Mouse (Mus musculus) neural tube, embryonic 11.5 days (tissue): ENCODE data around the gene Sacs. TPM values are rescaled to one million over a fixed set of nuclear protein-coding genes. Genes with fewer than 3 reads are reported as not detected.

Experiments
- ATAC-seq: fragments of 200-750 bp; cut with Nextera tagmentation; 2 replicates; pipeline ENCODE4 v1.8.0; 2017; ENCODE audit warnings: moderate number of reproducible peaks, mild to moderate bottlenecking, moderate TSS enrichment, moderate library complexity; ENCODE audit not compliant: insufficient read depth, low FRiP score, low TSS enrichment
- DNase-seq: peaks from one replicate; pipeline ENCODE4 v3.0.0-alpha.2; 2015; ENCODE audit warnings: low spot score
- H3K27ac ChIP-seq: fragments of 300-500 bp; sonication (generic); 2 replicates; pipeline ENCODE4 v1.5.1; 2014; ENCODE audit warnings: low read depth, mild to moderate bottlenecking, low read length
- H3K27me3 ChIP-seq: fragments of 300-500 bp; sonication (generic); 2 replicates; pipeline ENCODE4 v1.6.1; 2014; ENCODE audit warnings: mild to moderate bottlenecking, low read length, mixed read lengths; ENCODE audit not compliant: control insufficient read depth, insufficient read depth
- H3K36me3 ChIP-seq: fragments of 300-500 bp; sonication (generic); 2 replicates; pipeline ENCODE4 v1.6.1; 2014; ENCODE audit warnings: mild to moderate bottlenecking, low read length, moderate library complexity, mixed read lengths; ENCODE audit not compliant: control insufficient read depth, insufficient read depth
- H3K4me1 ChIP-seq: fragments of 300-500 bp; sonication (generic); 2 replicates; pipeline ENCODE4 v1.6.1; 2014; ENCODE audit warnings: low read length, mixed read lengths; ENCODE audit not compliant: control insufficient read depth, insufficient read depth
- H3K4me2 ChIP-seq: fragments of 300-500 bp; sonication (generic); 2 replicates; pipeline ENCODE4 v1.6.1; 2014; ENCODE audit warnings: low read depth, mild to moderate bottlenecking, moderate library complexity
- H3K4me3 ChIP-seq: fragments of 300-500 bp; sonication (generic); 2 replicates; pipeline ENCODE4 v1.5.1; 2014; ENCODE audit warnings: low read depth, low read length
- H3K9ac ChIP-seq: fragments of 300-500 bp; sonication (generic); 2 replicates; pipeline ENCODE4 v1.6.1; 2014; ENCODE audit warnings: mild to moderate bottlenecking, low read length
- H3K9me3 ChIP-seq: fragments of 300-500 bp; sonication (generic); 2 replicates; pipeline ENCODE4 v1.6.1; 2016; ENCODE audit warnings: low read length; ENCODE audit not compliant: control insufficient read depth
- WGBS: fragments of 180-500 bp; shearing (Covaris S2); extraction: QIAGEN DNeasy Blood & Tissue Kit; methylation state at CpG from one replicate; pipeline ENCODE4 v1.1.7; 2014; 5-methylcytosine and 5-hydroxymethylcytosine counted together
- polyA plus RNA-seq: library from polyadenylated mRNA; unstranded; fragments of >200 nt; fragmentation: Nextera tagmentation; extraction: Ambion mirVana; gene quantifications from 2 replicates; pipeline ENCODE4 v1.2.1, GENCODE M21; 2014

Gene Sacs
- polyA plus RNA-seq, 1 experiment from 2014 or later, result 5.3 TPM

GRCm38 (mm10) chr14:61237101-61237654 is 98.9 kb downstream of the Sacs start:
- Histone ChIP-seq H3K9ac (no peak overlapping the region), H3K27ac (no peak overlapping the region), H3K9me3 (no peaks in the 10 kb centered on the region), H3K4me3 (no peak overlapping the region), H3K4me1 (no peaks in the 10 kb centered on the region), H3K36me3 (no peaks in the 10 kb centered on the region), H3K4me2 (no peak overlapping the region), H3K27me3 (no peaks in the 10 kb centered on the region)
- no peak for DNase-seq
- WGBS, result 20% methylated on average over 4 of the region's 4 CpGs
- no peak for ATAC-seq

- Histone ChIP-seq H3K4me1 (no peaks in the 10 kb centered on the region), H3K9me3 (no peaks in the 10 kb centered on the region), H3K4me2 (no peak overlapping the region), H3K27ac (no peak overlapping the region), H3K4me3 (no peak overlapping the region), H3K36me3 (no peaks in the 10 kb centered on the region), H3K27me3 (no peaks in the 10 kb centered on the region), H3K9ac (no peak overlapping the region)
- ATAC-seq (no peak), DNase-seq (no peak)
- 67% methylated on average over 9 of the region's 9 CpGs for WGBS
Measured at GRCm38 (mm10) chr14:61238751-61239150, 100.5 kb downstream of the Sacs start.

- Histone ChIP-seq H3K4me2 (no peak overlapping the region), H3K4me3 (no peak overlapping the region), H3K36me3 (no peaks in the 10 kb centered on the region), H3K27ac (no peak overlapping the region), H3K27me3 (no peaks in the 10 kb centered on the region), H3K9me3 (no peaks in the 10 kb centered on the region), H3K9ac (no peak overlapping the region), H3K4me1 (no peaks in the 10 kb centered on the region)
- DNase-seq, result no peak
- ATAC-seq, result no peak
- WGBS, result 44% methylated on average over 6 of the region's 6 CpGs
Measured at GRCm38 (mm10) chr14:61242611-61243010, 104.4 kb downstream of the Sacs start.

DNA sequence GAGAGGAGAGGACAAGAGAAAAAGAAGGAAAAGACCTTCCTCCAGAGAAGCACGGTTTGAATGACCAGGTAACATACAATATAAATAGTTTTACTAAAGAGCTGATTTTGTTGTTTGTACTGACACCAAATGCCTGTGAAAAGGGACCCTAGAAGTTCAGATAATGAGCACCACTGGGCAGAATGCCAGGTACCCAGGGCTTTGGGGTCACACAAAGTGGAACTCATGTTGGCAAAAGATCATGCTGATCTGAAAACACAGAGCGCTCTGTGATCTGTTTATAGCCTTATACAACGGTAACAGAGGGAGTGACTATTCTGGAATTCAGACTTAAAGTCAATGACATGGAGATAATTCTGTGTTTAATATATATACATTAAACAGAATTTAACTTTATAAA is 108.2 kb downstream of the Sacs start:
- 87% methylated on average over 3 of the region's 3 CpGs for WGBS
- Histone ChIP-seq H3K4me2 (no peak overlapping the region), H3K4me1 (no peaks in the 10 kb centered on the region), H3K36me3 (no peaks in the 10 kb centered on the region), H3K9me3 (no peaks in the 10 kb centered on the region), H3K27ac (no peak overlapping the region), H3K4me3 (no peak overlapping the region), H3K27me3 (no peaks in the 10 kb centered on the region), H3K9ac (no peak overlapping the region)
- DNase-seq, result no peak
- no peak for ATAC-seq

- Histone ChIP-seq H3K9me3 (no peaks in the 10 kb centered on the region), H3K27me3 (no peaks in the 10 kb centered on the region), H3K4me3 (no peak overlapping the region), H3K4me1 (no peaks in the 10 kb centered on the region), H3K9ac (no peak overlapping the region), H3K36me3 (no peaks in the 10 kb centered on the region), H3K27ac (no peak overlapping the region), H3K4me2 (no peak overlapping the region)
- no peak for DNase-seq
- no peak for ATAC-seq
- 77% methylated on average over 15 of the region's 15 CpGs for WGBS
Measured at GRCm38 (mm10) chr14:61252596-61253388, 114.5 kb downstream of the Sacs start.

- no peak within 1 kb of the TSS for H3K4me3 ChIP-seq
- H3K36me3 ChIP-seq, result no peaks in the 10 kb centered on the region
- WGBS, result 59% methylated on average over 11 of the region's 11 CpGs
- no peaks in the 10 kb centered on the region for H3K27me3 ChIP-seq
- no peak within 1 kb of the TSS for H3K9ac ChIP-seq
- no peak within 1 kb of the TSS for H3K4me2 ChIP-seq
- H3K27ac ChIP-seq, result no peak within 1 kb of the TSS
- H3K9me3 ChIP-seq, result no peaks in the 10 kb centered on the region
- no peak for ATAC-seq
- no peak for DNase-seq
- no peaks in the 10 kb centered on the region for H3K4me1 ChIP-seq
Measured at GRCm38 (mm10) chr14:61258352-61258751, 120.1 kb downstream of the Sacs start, which contains the start of gene Sgcg. TSS of gene Sgcg (minus strand) at chr14:61258490.

DNA sequence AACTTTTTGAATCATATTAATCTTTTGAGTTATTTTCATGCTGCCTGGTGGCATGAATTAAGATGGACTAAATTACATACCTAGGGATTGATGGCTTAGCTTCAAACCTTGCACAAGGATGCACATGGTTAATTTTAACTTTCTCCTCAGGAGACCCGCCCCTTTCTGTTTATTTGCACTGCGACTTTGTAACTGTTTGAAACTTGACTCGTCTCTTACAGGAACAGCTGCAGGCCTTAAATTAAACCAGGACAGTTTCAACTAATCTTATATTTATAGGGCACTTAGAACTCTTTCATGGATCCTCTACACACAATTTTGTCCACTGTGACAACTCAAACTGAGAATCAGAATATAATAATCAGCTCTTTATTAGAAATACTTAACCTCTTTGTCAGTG is 120.8 kb downstream of the Sacs start:
- Histone ChIP-seq H3K27ac (no peak overlapping the region), H3K36me3 (no peaks in the 10 kb centered on the region), H3K9me3 (no peaks in the 10 kb centered on the region), H3K4me3 (no peak overlapping the region), H3K9ac (no peak overlapping the region), H3K4me1 (no peaks in the 10 kb centered on the region), H3K4me2 (no peak overlapping the region), H3K27me3 (no peaks in the 10 kb centered on the region)
- WGBS, result 51% methylated on average over 3 of the region's 3 CpGs
- DNase-seq, result no peak
- no peak for ATAC-seq

DNA sequence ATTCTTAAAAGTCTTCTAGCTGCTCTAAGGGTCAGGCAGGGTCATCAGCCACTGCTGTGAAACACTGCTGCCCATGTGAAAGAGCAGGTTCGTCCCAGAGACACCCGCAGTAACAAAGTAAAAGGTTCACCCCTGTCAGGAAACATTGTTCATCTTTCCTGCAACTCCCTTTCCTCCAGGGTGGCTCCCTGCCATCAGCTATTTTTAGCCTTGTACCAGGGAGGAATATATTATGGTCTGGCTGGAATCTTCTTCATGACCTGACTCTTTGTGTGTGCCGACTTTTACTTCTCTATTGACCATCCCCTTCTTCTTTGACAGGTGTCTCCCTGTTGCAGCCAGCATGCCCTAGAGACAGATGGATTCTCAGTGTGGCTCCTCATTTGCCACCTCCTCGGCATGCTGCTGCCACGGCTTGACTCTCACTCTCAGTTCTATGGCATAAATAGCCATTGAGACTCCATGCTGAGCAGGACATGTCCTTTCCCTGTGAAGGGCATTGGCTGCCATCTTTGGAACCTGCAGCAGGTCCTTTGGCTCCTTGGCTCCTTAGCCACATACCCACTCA is 129.7 kb downstream of the Sacs start:
- Histone ChIP-seq H3K9me3 (no peaks in the 10 kb centered on the region), H3K27ac (no peak overlapping the region), H3K4me1 (no peaks in the 10 kb centered on the region), H3K36me3 (no peaks in the 10 kb centered on the region), H3K4me2 (no peak overlapping the region), H3K9ac (no peak overlapping the region), H3K4me3 (no peak overlapping the region), H3K27me3 (no peaks in the 10 kb centered on the region)
- no peak for DNase-seq
- no peak for ATAC-seq
- 58% methylated on average over 5 of the region's 5 CpGs for WGBS
